Mouse (Mus musculus) c-Kit-positive CD71-negative TER-119-negative erythroid progenitor cells, embryonic 14.5 days (primary cell): ENCODE measurements at regions not wholly inside any gene's neighbourhood (a gene's known extent, or its start where the extent isn't known, plus 50 kb on each side); places are given as distances from the start of the nearest gene placed in this dataset.

Experiments
- DNase-seq: peaks from one replicate; pipeline ENCODE4 v3.0.0-alpha.2; 2013; ENCODE audit warnings: low read depth

DNA sequence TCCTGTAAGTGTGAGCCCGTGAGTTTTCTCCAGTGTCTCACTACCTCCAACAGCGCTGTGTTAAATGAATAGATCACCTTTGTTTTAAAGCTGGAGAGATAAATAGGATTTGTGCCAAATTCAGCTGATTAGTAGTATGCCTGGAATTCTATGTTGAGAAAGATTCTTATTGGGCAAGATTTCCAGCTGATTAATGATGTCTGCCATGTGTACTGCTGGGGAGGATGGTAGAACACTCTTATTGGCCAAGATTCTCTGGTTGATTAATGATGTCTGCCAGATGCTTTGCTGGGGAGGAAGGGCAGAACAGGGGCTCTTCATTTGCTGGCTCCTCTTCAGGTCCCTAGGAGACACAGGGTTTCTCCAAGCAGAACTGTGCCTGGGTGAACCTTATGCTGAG lies 158.9 kb upstream of the Bmper start:
- DNase-seq: no peak

DNA sequence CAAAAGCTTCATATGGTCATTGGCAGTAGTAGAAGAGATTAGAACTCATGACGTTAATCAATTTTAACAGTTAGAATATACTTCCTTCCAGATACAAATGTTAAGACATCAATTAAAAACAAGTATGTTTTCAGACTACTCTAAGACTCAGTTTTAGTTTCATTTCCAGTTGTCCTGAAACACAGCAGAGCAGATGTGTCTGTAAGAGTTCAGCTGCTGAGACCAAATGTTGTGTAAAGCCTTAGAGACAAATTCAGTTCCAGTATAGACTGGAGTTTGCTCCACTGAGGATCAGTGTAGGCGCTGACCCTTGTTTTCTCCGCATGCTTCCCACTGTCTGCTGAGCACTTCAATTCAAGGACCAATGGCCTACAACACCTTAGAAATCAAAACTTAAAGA lies 158.1 kb upstream of the Bmper start:
- no peak for DNase-seq

- DNase-seq: no peak
These were observed 154.6 kb upstream of the Bmper start for GRCm38 (mm10) chr9:23068101-23068791.

- no peak for DNase-seq
These were observed 153.7 kb upstream of the Bmper start for GRCm38 (mm10) chr9:23069161-23069560.

DNA sequence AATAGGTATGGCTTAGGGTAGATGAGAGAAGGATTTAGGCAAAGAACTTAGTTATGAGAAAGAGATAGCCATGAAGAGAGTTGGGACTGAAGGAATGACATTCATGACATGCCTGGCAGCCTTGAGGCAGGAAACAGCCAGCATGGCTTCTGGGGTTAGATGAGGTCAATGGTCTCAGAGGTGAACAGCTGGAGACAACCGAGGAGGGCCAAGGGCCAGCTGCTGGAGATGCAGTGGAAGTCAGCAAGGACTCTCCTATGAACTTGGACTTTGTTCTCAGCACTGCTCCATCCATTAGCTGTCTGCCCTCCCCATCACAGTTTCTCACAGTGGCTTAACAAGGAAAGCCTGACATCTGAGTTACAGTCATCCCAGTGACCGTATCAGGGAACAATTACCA lies 151.9 kb upstream of the Bmper start:
- no peak for DNase-seq

DNA sequence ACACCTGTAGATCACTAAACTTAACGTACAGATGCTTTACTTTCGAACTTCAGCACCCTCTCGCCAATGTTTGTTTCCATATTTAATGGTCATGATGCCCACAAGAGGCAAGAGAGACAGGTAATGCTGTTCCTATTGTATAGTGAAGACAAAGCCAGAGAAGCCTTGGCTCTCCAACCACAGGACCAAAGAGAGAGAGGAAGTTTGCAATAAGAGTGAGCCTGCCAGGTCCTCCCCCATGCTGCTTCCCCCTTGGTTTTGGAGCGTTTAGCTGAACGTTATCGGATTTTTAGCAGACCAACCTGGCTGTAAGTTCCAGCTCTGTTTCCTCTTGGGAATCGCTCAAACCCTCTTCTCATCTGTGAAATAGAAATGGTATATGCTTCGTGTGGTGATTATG lies 150.1 kb upstream of the Bmper start:
- DNase-seq: no peak

DNA sequence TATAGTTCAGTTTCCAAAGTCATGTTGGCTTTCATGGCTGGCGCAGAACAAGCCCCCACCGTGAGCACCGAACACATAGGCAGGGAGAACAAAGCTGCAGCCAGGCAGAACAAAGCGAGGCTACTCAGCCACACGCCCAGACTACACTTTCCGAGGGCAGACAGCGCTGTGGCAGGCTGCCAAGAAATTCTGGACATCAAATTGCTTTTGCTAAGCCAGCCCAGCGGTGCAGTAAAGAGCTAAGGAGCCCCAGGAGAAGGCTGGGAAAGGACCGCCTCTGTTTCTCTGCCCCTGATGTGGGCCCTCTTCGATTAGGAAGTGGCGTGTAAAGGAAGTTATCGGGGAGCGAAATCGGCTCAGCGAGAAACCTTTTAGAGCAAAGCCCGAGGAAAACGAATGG lies 139.3 kb upstream of the Bmper start:
- no peak for DNase-seq

DNA sequence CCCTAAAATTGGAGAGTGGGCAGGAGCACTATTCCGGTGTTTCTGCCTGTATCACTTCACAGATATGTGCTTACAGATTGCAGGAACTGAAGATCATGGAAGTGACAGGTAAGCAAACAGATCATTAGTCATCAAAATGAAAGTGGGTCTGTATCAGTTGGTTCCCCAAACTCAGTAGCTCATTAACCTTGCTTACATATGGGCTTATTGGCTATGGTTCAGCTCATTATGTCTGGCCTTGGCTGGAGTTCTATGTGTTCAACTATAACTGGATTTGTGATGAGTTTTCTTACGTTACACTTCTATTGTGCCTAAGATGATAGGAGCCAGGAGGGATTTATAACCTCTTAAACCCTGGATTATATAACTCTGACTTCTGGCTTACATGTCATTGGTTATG lies 133.5 kb upstream of the Bmper start:
- DNase-seq: no peak

DNA sequence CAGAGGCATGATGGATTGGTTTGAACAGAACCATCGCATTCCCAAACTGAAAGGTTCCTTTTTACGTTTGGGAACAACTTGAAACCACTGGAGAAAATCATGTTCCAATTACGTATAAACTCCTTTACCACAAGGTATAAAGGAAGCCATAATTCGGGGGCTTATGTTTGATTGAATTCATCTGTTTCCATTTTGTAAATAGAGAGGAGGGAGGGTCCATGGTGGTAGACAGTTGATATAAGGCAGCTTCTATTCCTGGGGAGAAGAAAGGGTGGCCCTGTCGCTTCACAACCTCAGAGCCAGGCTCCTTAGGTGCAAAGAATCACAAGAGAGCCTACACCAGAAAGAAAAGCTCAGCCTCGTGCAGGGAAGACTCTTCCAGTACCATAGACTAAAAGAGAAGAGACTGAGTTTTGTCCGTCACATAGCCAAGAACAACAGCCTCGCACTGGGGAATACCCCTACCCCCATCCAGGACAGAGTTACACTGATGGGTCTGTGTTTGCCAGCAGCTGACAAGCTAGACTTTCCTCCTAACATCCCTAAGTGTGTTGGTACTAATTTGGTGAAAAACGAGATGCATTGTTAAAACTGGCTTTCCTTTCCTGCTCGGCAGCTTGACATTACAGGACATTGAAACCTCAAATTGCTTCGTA lies 125.6 kb upstream of the Bmper start:
- no peak for DNase-seq

DNA sequence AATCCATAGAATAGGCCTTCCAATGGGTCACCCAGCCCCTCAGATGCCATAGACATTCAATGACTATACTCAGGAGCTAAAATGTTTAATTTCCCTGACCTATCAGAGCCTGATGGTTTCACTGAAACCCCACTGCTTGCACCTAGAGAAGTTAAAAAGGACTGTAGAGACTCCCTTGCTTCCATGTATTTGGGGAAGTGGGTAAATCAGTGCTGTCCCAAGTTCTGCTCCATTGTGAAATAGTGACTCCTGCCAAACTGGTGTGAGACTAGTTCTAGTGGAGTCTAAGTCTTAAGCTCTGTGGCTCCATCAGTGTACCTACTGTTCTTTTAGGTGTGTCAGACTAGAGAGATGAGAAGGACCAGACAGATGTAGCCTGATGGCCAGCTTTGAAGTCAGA lies 121.3 kb upstream of the Bmper start:
- no peak for DNase-seq

DNA sequence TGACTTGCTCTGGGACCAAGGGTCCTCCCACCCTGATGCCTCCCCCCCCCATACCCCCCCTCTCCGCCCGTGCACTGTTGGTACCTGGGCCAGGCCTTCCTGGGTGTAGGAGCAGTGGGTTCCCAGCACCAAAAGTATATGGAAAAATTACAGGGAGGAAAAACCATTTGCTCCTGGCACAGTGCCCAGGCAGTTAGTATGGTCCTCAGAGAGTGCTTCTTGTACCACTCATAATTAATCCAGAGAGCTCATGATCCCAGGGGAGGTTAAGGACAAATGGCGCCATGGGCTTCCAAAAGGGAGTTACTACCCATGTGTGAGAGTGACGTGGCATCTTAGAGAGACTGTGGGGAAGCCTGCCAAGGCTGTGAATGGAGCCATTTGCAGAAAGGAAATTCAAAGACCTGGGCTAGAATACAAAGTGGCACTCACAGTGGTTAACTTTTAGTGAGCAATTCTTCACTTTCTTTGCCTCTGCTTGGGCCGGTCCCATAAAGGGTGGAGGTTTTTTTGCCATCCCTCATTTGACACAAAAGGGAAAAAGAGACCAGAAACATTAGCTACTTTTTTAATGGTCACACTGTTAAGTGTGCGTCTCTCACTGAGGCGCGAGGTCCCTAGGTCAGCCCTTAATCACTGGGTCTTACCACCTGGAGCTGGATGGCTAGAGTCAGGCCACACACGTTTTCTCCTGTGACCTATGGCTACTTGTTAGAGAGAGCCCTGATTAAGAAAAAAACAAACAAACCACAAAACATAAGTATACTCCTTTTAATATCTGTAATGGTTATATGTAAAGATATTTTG lies 120.7 kb upstream of the Bmper start:
- no peak for DNase-seq

DNA sequence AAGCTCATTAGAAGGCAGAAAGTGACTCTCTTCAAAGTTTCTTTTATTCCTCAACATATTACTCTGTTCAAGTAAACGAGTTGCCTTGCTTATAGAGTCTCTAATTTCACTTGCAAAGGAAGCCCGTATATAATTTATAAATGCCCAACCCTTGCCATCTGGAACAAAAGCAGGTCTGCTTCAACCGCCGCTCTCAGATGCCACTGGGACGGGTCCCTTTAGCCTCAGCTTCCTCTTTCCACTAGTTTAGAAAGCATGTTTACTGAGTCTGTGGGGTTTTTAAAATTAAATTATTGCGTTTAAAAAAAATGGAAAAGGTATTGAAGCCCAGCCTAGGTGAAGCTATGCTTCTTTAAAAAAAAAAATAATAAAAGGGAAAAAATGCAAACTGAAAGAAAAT lies 111.4 kb upstream of the Bmper start:
- DNase-seq: no peak

DNA sequence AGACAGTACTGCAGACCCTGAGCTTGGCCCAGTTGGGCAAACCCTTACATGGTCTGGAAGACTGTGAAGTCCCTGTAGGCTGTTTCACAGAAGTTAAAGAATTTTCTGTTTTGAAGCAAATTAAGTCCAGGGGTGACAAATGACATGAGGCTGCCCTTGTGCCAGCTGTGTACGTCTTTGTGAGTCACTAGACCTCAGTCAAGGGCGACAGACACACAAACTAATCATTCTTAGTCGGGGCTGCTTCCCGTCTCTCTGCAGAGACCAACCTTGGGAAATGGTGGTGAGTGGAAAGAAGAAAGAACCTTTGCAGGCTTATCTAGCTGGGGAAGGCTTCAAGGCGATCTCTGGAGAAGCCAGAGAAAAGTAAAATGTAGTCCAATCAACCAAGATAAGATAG lies 107.8 kb upstream of the Bmper start:
- DNase-seq: no peak

GRCm38 (mm10) chr9:23115540-23115939 lies 107.3 kb upstream of the Bmper start:
- DNase-seq: no peak

GRCm38 (mm10) chr9:23116311-23116710 lies 106.6 kb upstream of the Bmper start:
- DNase-seq: no peak

- no peak for DNase-seq
These were observed 103.1 kb upstream of the Bmper start for GRCm38 (mm10) chr9:23119811-23120210.

DNA sequence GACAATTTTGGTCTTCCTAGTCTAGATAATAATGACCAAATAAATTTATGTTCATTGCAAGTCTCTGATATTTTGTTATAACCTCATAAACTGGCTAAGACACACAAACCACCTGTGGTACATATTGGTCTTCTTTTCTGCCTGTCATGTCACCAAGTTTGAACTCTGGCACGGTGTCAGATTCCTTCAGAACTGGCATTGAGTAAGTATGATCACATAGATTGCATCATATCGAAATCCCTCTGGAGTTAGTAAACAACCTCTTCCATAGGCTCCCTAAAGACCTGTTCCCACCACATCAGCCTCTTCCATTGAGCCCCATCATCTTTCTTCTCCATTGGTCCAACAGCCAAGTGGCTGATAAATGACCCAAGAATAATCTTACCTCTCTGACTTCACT lies 102.1 kb upstream of the Bmper start:
- no peak for DNase-seq

DNA sequence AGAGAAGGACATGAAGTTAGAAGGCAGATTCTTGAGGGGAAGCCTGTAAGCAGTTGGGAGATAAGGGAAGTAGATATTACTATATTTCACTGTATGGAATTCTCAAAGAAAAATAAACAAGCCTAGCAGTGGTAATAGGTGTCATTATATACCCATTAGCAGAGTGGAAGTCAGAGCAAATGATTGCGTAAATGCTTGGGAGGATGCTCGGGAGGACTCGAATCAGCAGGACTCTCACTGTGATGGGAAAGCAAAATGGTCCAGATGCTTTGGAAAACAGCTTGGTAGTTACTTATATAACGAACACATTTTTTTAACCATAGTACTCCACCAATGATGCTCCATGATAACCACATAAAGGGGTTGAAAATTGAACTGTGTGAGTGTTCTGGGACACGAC lies 100.4 kb upstream of the Bmper start:
- no peak for DNase-seq

DNA sequence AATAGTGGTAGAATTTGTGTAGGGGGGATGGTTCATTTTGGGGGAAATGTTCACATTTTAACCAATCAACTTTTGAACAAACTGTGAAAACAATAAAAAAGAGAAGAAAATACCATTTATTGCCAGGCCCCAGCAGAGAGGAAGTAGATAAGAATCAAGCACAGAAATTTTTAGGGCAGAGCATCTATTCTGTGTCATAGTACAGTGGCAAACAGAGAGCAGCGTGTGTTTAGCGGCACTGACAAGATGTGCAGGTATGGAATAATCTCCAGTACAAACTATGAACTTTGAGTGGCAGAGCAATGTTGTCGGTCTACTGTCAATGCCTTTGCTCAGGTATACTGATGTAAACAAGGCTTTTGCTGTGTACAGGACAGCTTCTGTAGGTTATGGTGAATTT lies 99.4 kb upstream of the Bmper start:
- DNase-seq: no peak

- no peak for DNase-seq
These were observed 96.8 kb upstream of the Bmper start for GRCm38 (mm10) chr9:23125761-23126704.

- no peak for DNase-seq
These were observed 95.4 kb upstream of the Bmper start for GRCm38 (mm10) chr9:23127338-23128017.

- DNase-seq: no peak
These were observed 94.9 kb upstream of the Bmper start for GRCm38 (mm10) chr9:23128018-23128369.
